Mouse (Mus musculus): Measurements from ENCODE around the gene Rgs17.

Gene Rgs17

GRCm38 (mm10) chr10:5823740-5824491 lies 98.3 kb downstream of the Rgs17 start, which contains the start of gene Mtrf1l:
TSS of gene Mtrf1l (minus strand) at chr10:5823910.
- DNase-seq = peak; percentile 97

- DNase-seq = peak; percentile 65
Measured at GRCm38 (mm10) chr10:5823291-5823739, 98.9 kb downstream of the Rgs17 start.

GRCm38 (mm10) chr10:5818772-5819171 lies 103.4 kb downstream of the Rgs17 start:
- no peak for DNase-seq

- no peak for DNase-seq
Measured at GRCm38 (mm10) chr10:5815968-5816367, 106.2 kb downstream of the Rgs17 start.

GRCm38 (mm10) chr10:5813724-5814123 lies 108.5 kb downstream of the Rgs17 start:
- DNase-seq = no peak

GRCm38 (mm10) chr10:5807683-5808082 lies 114.5 kb downstream of the Rgs17 start:
- no peak for DNase-seq

- no peak for DNase-seq
Measured at GRCm38 (mm10) chr10:5806996-5807395, 115.2 kb downstream of the Rgs17 start.

GRCm38 (mm10) chr10:5806416-5806815 lies 115.8 kb downstream of the Rgs17 start:
- peak; percentile 58 for DNase-seq

- DNase-seq = peak; percentile 96
Measured at GRCm38 (mm10) chr10:5805731-5806307, 116.4 kb downstream of the Rgs17 start.

GRCm38 (mm10) chr10:5805243-5805730 lies 116.9 kb downstream of the Rgs17 start, which contains the start of gene Fbxo5:
TSS of gene Fbxo5 (minus strand) at chr10:5805600.
- DNase-seq = peak; percentile 99

- peak; percentile 51 for DNase-seq
Measured at GRCm38 (mm10) chr10:5804691-5805156, 117.5 kb downstream of the Rgs17 start.

- peak; percentile 41 for DNase-seq
Measured at GRCm38 (mm10) chr10:5803739-5804138, 118.5 kb downstream of the Rgs17 start.

GRCm38 (mm10) chr10:5802866-5803265 lies 119.3 kb downstream of the Rgs17 start:
- DNase-seq = no peak

- DNase-seq = no peak
Measured at GRCm38 (mm10) chr10:5800490-5800889, 121.7 kb downstream of the Rgs17 start.

- no peak for DNase-seq
Measured at GRCm38 (mm10) chr10:5798069-5798468, 124.1 kb downstream of the Rgs17 start.

- peak; percentile 43 for DNase-seq
Measured at GRCm38 (mm10) chr10:5790657-5791056, 131.5 kb downstream of the Rgs17 start.

- DNase-seq = no peak
Measured at GRCm38 (mm10) chr10:5786923-5787322, 135.3 kb downstream of the Rgs17 start.
